Mouse (Mus musculus) small intestine, adult 2 months (tissue): ENCODE measurements around the gene Xylb.

ENCODE experiments used
- CTCF ChIP-seq: fragments of 200-500 bp; IDR thresholded peaks from 2 replicates; pipeline ENCODE4 v1.5.1; 2012; ENCODE audit warnings: low read depth, mild to moderate bottlenecking, control low read depth, inconsistent platforms, low read length, moderate library complexity, mixed read lengths; ENCODE audit not compliant: insufficient replicate concordance, insufficient read length; ENCODE audit errors: extremely low read depth
- POLR2A ChIP-seq: fragments of 200-500 bp; IDR thresholded peaks from 2 replicates; pipeline ENCODE4 v1.6.1; 2012; ENCODE audit warnings: low read depth, mild to moderate bottlenecking, control low read depth, inconsistent platforms, low read length, moderate library complexity

DNA sequence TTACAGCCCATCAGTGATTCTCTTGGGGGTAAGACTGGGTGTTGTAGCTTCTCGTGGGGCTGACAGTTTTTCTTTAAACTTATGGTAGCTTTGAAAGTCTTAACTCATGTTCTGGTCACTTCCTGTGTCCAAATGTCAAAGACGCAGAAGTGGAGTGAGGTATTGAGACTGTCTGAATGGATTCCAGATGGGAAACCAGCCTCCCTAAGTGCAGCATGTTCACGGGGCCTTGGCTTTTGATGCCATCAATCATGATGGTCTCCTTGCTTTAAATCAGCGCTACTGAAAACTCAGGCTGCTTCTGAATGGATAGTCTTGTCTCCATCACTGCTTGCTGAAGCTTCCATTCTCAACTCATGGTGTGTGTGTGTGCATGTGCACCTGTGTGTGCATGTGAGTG lies 14.1 kb downstream of the Xylb start:
- TF ChIP-seq POLR2A (no peak), CTCF (no peak)
